8 mouse cellular contexts compared by ENCODE assay signal in genomic region chr16:86932765-86933164, GRCm38 (mm10).
DNase-seq lines count a peak whose midpoint lies in the region; ATAC-seq and TF ChIP-seq lines count a peak whose summit lies in the region.

No protein-coding gene starts in this region.

- WGBS in midbrain, embryonic 14.5 days = 44% methylated on average over 3 of the region's 3 CpGs
- 75% methylated on average over 3 of the region's 3 CpGs for WGBS in midbrain, embryonic 11.5 days
- WGBS in stomach, postnatal 0 days = 40% methylated on average over 3 of the region's 3 CpGs

- H3K36me3 ChIP-seq in midbrain, embryonic 14.5 days (ENCODE audit: control insufficient read depth, insufficient read depth, low read length) = no peaks in the 10 kb centered on the region
- H3K36me3 ChIP-seq in midbrain, embryonic 11.5 days (ENCODE audit: control insufficient read depth, insufficient read depth, low read length) = no peaks in the 10 kb centered on the region
- H3K36me3 ChIP-seq in stomach, postnatal 0 days (ENCODE audit: control insufficient read depth, insufficient read depth, low read length) = no peaks in the 10 kb centered on the region

- no peak overlapping the region for H3K27ac ChIP-seq in midbrain, embryonic 14.5 days (replicated peaks; ENCODE audit: low read depth, low read length)
- H3K27ac ChIP-seq in midbrain, embryonic 11.5 days (ENCODE audit: low read depth, low read length) = no peak overlapping the region
- no peak overlapping the region for H3K27ac ChIP-seq in stomach, postnatal 0 days (replicated peaks)

- 0 out of 2 replicates have a peak, but pooled peaks have one; percentile 7 for ATAC-seq in midbrain, embryonic 14.5 days (ENCODE audit: low FRiP score, low TSS enrichment)
- no peak for ATAC-seq in midbrain, embryonic 11.5 days (ENCODE audit: low FRiP score)
- no peak for ATAC-seq in stomach, postnatal 0 days (ENCODE audit: low FRiP score, low TSS enrichment)

- H3K27me3 ChIP-seq in midbrain, embryonic 14.5 days (ENCODE audit: control insufficient read depth, insufficient read depth, low read length) = no peaks in the 10 kb centered on the region
- no peaks in the 10 kb centered on the region for H3K27me3 ChIP-seq in midbrain, embryonic 11.5 days (ENCODE audit: control insufficient read depth, insufficient read depth, low read length)
- no peaks in the 10 kb centered on the region for H3K27me3 ChIP-seq in stomach, postnatal 0 days (ENCODE audit: control insufficient read depth, insufficient read depth, low read length)

- H3K9me3 ChIP-seq in midbrain, embryonic 14.5 days (ENCODE audit: control insufficient read depth, low read length) = no peaks in the 10 kb centered on the region
- no peaks in the 10 kb centered on the region for H3K9me3 ChIP-seq in midbrain, embryonic 11.5 days (ENCODE audit: control insufficient read depth, low read length)
- no peaks in the 10 kb centered on the region for H3K9me3 ChIP-seq in stomach, postnatal 0 days (ENCODE audit: control insufficient read depth, low read length)

- TF ChIP-seq CTCF in stomach, postnatal 0 days (IDR thresholded peaks at IDR 0.05; ENCODE audit: low read depth) = no peak

- no peak overlapping the region for H3K4me3 ChIP-seq in midbrain, embryonic 14.5 days (replicated peaks; ENCODE audit: low read depth, low read length)
- no peak overlapping the region for H3K4me3 ChIP-seq in midbrain, embryonic 11.5 days (ENCODE audit: low read depth, low read length)
- H3K4me3 ChIP-seq in stomach, postnatal 0 days (ENCODE audit: low read depth, low read length) = no peak overlapping the region

- H3K4me1 ChIP-seq in midbrain, embryonic 14.5 days (ENCODE audit: control insufficient read depth, insufficient read depth, low read length) = no peaks in the 10 kb centered on the region
- no peaks in the 10 kb centered on the region for H3K4me1 ChIP-seq in midbrain, embryonic 11.5 days (ENCODE audit: control insufficient read depth, insufficient read depth, low read length)
- no peaks in the 10 kb centered on the region for H3K4me1 ChIP-seq in stomach, postnatal 0 days (replicated peaks; ENCODE audit: control insufficient read depth, insufficient read depth)

- no peak for TF ChIP-seq EP300 in stomach, postnatal 0 days (optimal IDR thresholded peaks at IDR 0.05)

- peak; percentile 13 for DNase-seq in midbrain, embryonic 14.5 days
- no peak for DNase-seq in midbrain, embryonic 11.5 days (ENCODE audit: low spot score, missing footprints)
- DNase-seq in cerebellum, adult 8-10 months = peak; percentile 12
- DNase-seq in gastrocnemius, postnatal 4 days (ENCODE audit: low spot score in 2 of 2) = peak; percentile 24 to 59
- peak; percentile 28 to 79 for DNase-seq in layer of hippocampus, postnatal 14 days (ENCODE audit: low spot score in 2 of 2)
- DNase-seq in urinary bladder, postnatal 36 days (ENCODE audit: low spot score in 2 of 2) = peak; percentile 5 to 60
- DNase-seq in stomach, postnatal 0 days (ENCODE audit: low spot score) = no peak
- no peak for DNase-seq in spleen, adult 18-20 months

- no peak overlapping the region for H3K4me2 ChIP-seq in midbrain, embryonic 14.5 days (ENCODE audit: low read length)
- H3K4me2 ChIP-seq in midbrain, embryonic 11.5 days = no peak overlapping the region
- H3K4me2 ChIP-seq in stomach, postnatal 0 days (replicated peaks; ENCODE audit: low read depth) = no peak overlapping the region

- H3K9ac ChIP-seq in midbrain, embryonic 14.5 days (replicated peaks; ENCODE audit: low read length) = no peak overlapping the region
- H3K9ac ChIP-seq in midbrain, embryonic 11.5 days (ENCODE audit: low read length) = no peak overlapping the region
- no peak overlapping the region for H3K9ac ChIP-seq in stomach, postnatal 0 days (ENCODE audit: low read length)

Comparison
In these comparisons a context has a peak if more than half of its experiments do, and no peak if none do; other contexts are left out.
1. DNase-seq: peak in midbrain, embryonic 14.5 days (single experiment), cerebellum, adult 8-10 months (single experiment), gastrocnemius, postnatal 4 days (2 of 2), layer of hippocampus, postnatal 14 days (2 of 2) and urinary bladder, postnatal 36 days (2 of 2); none in midbrain, embryonic 11.5 days (single experiment), stomach, postnatal 0 days (single experiment) and spleen, adult 18-20 months (0 of 2).